Mouse (Mus musculus): ENCODE data around the gene Mapk12.

The Mapk12 gene

DNA sequence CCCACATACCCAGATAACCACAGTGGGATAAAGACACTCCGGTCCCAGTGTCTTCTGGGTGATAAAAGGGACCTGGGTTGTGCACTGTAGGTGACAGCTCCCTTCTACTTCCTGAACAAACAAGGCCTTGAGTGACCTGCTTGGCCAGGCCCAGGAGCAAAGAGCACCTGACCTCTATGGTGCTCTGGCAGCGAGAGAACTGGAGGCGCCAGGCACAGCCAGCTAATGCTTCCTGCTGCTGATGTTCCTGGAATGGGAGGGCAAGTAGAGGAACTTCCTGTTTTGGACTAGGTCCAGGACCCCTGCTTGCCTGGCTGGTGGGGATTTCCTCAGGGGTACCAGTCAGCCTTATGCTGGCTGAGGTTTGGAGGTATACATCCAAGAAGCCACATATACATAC is 29.6 kb upstream of the Mapk12 start:
- no peak for DNase-seq (ENCODE audit: low read depth)

DNA sequence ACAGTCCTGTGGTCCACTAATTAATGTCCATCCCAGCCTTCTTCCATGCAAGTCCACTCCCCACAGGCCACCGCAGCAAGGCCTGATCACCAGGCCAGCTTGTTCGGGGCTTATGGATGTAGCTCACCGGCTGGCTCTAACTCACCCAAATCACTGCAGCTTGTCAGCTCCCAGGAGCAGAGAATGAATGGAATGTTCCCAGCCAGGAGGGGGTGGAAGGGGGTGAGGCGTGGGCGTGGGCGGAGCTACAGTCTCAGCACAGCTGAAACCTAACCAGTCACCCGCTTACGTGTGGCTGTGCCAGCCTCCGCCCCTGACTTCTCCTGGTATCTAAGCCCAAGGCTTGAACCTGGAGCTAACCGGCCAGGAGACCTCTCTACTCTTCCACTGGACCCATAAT is 28.9 kb upstream of the Mapk12 start:
- DNase-seq (ENCODE audit: low read depth): no peak

DNA sequence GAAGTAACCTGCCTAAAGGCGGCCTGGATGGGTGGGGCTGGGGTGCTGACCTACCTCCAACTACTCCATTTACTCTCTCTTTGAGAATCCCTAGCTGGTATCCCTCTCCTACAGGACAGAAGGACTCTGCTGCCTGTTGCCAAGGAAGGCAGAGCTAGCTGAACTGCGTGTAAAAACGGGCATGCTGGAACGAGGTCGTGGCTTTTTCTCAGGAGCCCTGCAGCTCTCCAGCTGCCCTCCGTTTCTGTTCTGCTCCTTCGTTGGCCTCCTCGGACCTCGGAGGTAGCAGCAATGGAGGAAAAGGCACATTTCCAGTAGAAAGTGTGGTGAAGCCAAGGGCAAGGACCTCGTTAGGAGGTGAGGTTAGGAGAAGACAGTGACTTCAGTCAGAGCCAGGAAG is 28.4 kb upstream of the Mapk12 start:
- DNase-seq (ENCODE audit: low read depth): no peak

DNA sequence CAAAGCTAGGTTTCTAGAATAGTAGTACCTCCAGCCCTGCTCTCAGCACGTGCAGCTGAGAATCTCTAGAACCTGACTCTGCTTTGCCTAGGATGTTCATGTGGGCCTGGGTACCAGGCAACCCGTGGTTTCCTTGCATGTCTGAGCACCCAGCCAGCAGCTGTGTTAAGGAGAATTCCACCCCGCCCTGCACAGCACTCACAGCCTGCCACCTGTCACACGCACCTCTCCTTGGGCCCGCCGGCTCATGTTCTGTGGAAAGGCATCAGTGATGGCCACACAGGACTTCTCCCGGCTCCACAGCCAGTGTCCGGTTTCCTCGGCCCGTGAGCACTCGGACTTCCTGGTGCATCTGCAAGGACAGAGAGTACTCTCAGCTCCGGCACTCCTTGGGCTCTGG is 25.0 kb upstream of the Mapk12 start:
- DNase-seq (ENCODE audit: low read depth): no peak

DNA sequence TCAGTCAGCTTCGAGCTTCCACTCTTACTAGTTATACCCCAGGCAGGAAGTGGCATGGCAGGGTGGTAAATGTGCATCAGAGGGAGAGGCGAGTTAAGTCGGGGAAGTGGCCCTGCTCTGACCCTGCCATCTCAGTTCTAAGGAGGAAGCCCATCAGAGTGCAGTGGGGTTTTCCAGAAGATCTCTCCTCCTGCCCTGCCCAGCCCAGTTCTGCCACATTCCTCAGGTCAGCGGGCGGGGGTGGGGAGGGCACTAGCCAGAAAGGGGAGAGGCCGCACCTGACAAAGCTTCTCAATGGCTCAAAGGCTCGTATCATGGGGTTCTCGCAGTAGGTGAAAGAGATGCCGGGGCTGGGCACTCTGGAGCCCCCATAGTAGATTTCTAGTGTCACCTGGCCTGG is 20.9 kb upstream of the Mapk12 start:
- DNase-seq (ENCODE audit: low read depth): no peak

DNA sequence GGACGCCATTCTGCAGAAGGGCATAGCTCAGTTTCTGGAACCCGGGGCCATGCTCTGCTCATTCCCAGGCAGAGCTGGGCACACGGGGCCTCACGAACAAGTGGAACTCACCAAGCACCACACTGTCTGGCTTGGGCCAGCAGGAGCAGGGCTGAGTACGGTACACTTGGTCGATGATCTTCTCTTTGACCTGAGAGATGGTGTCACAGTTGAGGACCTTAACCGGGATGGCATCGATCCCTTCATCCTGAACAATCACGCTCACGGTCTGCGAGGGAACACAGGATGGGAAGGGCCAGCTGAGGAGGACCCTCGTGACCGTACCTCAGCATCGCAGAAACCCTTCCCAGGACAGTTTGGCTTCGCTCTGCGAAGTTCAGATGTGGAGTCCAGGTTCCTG is 18.0 kb upstream of the Mapk12 start:
- no peak for DNase-seq (ENCODE audit: low read depth)

DNA sequence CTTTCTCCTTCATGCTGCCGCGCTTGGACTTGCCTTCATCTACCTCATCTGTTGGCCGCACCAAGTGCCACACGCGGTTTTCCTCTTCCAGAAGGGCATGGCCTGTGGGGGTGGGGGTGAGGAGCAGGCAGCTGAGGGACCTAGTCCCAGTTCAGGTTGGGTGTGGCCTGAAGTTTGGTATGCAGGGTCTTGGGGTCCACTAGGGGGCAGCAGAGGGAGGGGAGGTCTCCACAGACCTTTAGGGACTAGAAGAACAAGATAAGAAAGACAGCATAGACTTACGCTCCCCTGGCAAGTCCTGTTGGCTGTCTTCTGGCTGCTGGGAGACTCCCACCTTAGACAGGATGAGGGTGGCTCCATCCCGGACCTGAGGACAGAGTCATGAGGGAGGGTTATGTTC is 17.5 kb upstream of the Mapk12 start:
- peak; percentile 82 for DNase-seq (ENCODE audit: low read depth)

DNA sequence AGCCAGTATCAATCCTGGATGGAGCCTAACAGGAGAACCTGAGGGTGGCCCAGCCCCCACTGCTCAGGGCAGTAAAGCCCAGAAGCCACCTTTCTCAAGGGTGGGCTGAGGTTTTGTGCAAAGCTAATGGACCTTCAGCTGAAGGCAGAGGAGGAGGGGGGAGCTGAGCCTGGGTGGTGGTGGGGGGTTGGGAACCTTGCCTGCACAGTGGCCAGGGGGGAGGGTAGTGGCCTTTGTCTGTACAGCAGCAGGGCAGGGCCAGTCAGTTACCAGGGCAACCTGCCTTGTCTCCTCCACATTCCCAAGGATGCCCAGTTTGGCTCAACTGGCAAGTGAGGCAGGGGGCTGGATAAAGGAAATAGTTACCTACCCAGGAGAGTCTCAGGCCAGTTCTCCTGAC is 11.8 kb upstream of the Mapk12 start:
- DNase-seq (ENCODE audit: low read depth): no peak

DNA sequence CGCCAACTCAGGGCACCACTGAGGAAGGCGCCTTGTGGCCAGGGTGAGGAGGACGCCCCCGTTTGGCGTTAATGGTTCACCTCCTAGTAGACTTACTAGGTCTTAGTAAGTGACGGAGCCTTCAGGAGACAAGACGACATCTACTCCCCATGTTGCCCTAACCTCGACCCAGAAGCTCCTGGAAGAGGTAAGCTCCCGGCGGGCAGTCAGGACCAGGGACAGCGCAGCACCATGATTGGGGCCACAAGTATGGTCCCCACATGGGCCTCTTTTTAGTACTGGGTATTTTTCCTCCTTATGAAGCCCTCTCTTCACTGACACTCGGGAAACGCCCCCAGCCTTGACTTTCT is 9.5 kb upstream of the Mapk12 start:
- no peak for DNase-seq (ENCODE audit: low read depth)

DNA sequence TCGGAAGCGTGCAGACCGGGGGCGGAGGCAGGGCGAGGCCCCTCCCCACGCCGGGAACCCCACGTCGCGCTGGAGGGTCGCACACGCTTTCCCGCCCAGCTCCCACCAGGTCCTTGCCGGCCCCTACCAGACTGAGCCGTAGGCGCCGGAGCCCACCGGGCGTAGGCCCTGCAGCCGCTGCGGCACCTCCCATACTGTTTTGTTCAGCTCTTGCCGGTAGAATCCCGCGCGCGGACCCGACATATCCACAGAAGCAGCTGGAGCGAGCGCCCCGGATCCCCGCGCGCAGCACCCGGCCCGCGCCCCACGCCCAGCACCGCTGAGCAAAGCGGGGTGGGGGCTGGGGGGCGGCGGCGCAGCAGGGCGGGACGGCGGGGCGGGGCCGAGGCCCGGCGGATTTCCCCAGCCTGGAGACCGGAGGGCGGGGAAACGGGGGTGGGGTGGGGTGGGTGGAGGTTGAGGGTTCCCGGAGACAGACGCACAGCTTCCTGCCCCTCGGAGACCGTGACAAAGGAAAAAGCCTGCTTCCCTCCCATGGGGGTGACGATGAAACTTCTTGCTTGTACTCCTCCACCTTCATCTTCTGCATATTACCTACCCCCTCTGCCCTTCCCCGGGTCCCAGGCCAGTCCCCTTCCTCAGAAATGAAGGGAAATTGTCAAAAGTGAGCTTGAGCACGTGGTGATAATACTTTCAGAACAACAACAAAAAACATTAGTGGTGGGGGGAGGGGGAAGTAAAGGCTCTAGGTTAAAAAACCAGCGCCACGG is 9.0 kb upstream of the Mapk12 start, which contains the start of gene Mapk11:
Mapk11 (minus strand) TSS at position 358 of the 770 bp plus-strand sequence.
- no peak for DNase-seq (ENCODE audit: low read depth)

DNA sequence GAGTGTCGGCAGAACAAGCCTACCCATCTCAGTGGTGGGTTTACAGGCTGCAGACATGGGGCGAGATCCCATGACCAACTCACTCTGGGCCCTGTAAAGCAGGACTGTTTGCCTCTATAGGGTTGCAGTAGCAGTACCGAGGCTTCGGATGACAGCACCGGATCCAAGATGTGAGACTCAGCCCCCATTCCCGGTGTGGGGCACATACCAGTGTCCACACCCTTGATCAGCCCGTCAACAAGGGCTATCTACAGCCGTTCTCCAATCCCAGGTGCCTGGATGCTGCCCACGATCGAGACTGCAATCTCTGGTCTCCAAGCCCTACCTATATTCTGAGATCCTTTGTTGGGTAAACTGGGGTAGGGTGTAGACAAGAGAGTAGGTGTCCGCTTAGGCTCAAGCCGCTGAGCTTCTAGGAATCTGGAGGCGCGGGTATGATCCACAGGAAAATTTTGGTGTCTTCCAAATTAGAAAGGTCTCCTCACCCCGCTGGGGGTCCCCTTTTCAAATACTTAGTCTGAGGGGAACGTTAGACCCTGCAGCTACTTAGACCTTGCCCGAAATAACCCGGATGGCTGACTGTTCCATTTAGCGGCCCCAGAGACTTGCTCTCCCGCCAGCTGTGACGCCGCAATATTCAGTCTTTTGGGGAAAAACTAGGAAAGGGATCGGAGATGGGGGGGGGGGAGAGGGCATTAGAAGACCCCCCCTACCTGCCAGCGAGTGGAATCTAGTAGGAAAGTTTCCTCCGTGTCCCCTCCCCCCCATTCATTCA is 8.2 kb upstream of the Mapk12 start:
- DNase-seq (ENCODE audit: low read depth): no peak

DNA sequence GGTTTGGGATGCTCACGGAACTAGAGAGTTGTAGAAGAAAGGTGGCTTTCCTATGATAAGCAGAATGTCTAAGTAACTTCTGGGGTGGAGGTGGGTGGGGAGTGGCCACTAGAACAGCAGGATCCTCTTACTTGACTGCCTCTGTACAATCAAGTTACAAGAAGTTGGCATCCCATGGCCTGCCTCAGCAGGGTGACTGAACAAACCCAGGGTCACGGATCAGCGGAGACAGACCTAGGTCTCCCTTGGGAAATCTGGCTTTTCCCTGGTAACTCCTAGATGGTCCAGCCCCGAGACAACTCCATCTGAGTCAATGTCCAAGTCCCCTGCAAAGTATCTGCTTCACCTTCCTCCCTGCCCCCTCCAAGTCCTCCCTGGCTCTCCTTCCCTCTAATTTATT is 7.4 kb upstream of the Mapk12 start:
- DNase-seq (ENCODE audit: low read depth): no peak

DNA sequence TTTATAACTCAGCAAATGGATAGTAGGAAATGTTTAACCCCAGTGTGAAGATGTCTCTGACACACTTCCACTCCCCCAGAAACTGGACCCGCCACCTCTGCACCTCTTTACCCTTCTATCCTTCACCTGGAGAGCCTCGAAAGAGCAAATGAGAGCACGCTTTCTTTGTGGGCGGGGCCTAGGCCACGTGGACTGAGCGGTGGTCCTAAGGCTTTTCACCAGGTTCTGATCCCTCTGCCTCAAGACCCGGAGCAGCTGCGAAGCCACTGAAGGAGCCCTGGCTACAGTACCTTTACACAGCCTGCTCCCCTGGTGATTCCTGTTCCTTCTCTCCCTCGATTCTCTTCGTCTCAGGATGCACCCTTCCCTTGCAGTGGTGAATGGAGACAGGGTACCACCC is 7.0 kb upstream of the Mapk12 start:
- DNase-seq (ENCODE audit: low read depth): no peak

DNA sequence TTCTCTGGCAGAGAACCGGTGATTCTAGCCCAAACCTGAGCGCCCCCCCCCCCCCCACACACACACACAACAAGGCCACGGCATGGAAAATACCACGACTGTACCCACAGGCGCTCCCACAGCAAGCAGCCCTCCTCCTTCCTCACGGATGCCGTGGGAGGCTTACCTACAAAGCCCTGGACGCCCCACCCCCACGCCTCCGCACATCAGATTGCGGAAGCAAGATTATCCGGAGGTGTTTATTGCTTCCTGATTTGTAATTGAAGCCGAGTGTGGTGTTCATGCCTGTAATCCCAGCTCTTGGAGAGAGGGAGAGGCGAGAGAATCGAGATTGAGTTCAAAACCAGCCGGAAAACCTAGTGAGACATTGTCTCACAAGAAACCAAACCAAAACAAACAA is 6.5 kb upstream of the Mapk12 start:
- DNase-seq (ENCODE audit: low read depth): no peak

DNA sequence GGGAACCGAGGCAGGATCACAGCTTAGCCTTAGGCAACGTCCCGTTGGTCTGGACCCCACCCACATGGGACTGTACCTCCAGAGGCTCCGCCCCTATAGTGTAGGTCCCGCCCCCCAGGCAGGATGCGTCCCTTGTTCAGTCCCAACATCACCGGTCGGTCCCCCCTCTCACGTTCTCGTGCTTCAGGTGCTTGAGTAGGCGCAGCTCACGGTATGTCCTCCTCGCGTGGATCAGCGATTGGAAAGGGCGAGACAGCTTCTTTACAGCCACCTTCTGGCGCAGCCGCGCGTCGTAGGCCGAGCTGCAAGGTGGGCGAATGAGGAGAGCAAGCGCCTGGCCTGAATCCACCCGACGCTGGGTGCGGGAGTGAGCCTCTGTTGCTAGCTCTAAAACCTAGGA is 6.0 kb upstream of the Mapk12 start:
- no peak for DNase-seq (ENCODE audit: low read depth)

DNA sequence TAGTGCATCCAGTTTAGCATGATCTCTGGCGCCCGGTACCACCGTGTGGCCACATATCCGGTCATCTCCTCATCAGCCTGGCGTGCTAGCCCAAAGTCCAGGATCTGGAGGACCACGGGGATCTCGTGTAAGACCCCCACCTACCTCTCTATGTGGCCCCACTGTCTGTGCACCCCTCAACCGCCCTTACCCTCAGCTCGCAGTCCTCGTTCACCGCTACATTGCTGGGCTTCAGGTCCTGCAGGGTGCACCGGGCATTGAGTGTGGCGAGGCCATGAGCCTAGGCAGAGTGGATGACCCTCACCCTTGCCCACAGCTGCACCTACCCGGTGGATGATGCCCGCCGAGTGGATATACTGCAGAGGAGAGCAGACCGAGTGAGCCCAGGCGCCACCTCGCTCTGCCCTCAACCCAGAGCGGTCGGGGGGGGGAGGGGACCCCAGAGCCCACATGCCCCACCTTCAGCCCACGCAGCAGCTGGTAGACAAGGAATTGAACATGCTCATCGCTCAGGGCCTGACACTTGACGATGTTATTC is 5.4 kb upstream of the Mapk12 start:
- no peak for DNase-seq (ENCODE audit: low read depth)

DNA sequence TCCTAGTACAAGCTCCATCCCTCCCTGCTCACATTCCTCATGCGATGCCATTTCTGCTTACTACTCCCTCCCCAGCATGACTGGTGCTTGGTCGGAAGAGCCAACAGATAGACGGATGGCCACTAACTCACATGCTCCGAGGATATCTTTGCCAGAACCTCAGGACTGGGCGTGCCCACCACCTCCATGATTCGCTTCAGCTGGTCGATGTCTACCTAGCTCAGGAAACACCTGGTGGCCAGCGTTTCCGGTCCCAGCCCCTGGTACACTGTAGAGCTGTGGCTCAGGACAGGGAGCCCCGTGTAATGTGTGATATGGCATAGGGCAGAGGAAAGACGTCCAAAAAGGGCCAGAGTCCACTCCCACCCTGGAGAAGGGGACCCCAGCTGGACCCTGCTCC is 4.5 kb upstream of the Mapk12 start:
- no peak for DNase-seq (ENCODE audit: low read depth)

DNA sequence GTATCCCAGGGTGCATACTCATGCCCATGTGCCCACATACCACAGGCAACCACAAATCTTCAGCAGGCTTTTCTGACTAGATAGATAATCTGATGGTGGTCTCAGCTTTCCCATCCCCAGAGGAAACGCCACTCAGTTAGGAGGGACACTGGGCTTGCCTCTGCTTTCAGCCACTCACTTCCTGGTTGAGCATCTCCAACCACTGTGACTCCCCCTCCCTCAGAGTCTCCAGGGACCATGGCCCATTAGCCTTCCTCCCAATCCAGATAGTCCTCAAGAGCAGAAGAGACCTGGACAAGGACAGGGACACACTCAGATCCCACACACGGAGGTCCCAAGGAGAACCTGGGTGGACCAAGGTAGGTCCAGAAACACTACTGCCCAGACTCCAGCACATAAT is 2.6 kb upstream of the Mapk12 start:
- no peak for DNase-seq (ENCODE audit: low read depth)

DNA sequence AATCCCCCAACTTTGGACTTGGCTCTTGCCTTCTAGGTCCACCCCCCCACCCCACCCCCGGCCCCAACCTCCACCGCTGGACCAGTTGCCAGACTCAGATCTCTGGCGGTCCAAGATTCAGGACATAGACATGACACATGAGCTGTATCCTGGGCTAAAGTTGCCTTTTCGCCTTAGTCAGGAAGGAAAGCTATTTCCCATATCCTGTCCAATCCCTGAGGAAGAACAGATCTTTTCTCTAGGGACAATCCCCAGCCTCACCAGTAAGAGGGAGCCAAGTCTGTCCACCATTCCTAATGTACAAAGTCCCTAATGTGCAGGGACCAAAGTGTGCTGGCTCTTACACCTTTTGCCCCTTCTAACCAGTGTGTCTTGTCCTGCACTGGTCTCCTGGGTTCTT is 1.4 kb upstream of the Mapk12 start:
- no peak for DNase-seq (ENCODE audit: low read depth)

DNA sequence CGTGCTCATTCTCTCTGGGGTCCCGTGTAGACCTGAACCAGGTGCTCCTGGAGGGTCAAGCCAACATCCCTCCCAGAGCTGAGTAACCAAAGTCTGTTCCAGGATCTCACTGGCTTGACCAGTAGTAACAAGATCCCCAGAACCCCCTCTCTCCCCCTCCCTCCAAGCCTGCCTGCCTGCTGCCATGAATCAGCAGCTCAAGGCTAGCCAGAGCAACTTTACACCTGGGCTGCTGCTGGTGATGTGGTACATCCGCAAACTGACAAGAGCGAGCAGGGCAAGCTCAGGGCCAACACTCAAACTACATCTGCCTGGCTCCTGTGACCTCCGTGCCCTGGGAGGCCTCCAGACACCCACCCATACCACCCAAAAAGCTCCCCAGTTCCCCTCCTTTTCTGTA is 940 bp upstream of the Mapk12 start:
- no peak for DNase-seq (ENCODE audit: low read depth)

DNA sequence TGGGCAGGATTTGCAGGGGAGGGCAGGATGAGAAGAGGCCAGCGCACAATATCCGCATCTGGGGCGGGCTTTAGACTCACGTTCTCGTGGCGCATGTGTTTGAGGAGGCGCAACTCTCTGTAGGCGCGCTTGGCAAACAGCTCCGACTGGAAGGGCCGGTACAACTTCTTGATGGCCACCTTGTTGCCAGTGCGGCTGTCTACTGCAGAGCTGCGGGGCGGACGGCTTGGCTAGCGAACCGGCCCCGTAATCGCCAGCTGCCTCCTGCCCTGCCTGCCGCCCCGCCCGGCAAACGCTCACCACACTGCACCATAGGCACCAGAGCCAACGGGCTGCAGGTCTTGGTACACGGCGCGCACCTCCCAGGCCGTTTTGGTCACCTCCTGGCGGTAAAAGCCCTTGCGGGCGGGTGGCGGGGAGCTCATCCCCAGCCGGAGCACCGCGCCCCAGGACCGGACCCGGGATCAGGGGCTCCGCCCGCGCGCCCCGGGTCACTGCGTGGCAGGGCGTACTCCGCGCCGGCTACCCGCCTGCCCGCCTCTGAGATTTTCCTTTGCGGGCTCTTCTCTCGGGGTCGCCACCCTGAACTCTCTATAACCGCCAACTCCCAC is 350 bp downstream of the Mapk12 start:
- no peak for DNase-seq (ENCODE audit: low read depth)

DNA sequence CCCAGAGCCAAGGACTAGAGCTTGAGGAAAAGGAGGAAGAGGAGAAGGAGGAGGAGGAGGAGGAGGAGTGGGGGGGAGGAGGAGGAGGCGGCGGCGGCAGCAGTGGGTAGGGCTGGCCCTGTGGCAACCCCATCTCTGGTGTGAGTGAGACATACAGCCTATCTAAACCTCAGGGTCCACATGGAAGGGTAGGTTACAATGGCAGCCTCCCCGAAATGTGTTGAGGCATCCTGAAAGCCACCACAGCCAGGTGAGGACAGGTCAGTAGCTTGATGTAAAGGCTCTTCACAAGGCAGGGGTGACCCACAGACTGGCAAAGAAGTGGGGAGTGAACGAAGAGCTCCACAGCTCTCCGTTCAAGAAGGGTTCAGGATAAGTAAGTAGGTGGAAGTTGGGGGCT is 2.0 kb downstream of the Mapk12 start:
- DNase-seq (ENCODE audit: low read depth): no peak

DNA sequence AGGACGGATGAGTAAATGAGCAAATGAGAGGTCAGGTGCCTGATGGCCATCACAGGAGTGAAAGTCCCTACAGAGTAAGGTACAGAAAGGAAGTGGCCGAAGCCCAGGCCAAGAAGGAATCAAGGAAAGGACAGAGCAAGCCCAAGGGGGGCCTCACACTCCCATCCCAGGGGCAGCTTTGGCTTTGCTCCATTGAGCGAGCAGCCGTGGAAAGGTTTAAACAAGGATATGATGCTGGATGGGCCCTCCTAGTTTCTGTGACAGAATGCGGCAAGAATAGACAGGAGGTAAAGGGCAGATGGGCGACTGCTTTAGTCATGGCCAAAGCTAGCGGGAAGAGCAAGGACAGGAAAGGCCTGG is 2.5 kb downstream of the Mapk12 start:
- DNase-seq (ENCODE audit: low read depth): no peak
